Mouse (Mus musculus) adrenal gland, adult 8-10 months (tissue): ENCODE data around the gene Ugt1a2. TPM values are rescaled to one million over a fixed set of nuclear protein-coding genes. Genes with fewer than 3 reads are reported as not detected.
"Not testable (repeated sequence)": the region's sequence is repeated elsewhere in the genome, so short reads cannot be mapped to it uniquely, and the experiment has no call there.

ENCODE experiments used
- DNase-seq: peaks from one replicate; pipeline ENCODE4 v3.0.0; 2022
- total RNA-seq, 4 experiments: library from RNA; stranded (reverse); gene quantifications; 2 replicates each; pipeline ENCODE4 v1.2.4; 2022

Gene Ugt1a2
- total RNA-seq, result under 1 TPM in 3 of 4 experiments, not detected in 1; 0.24 to 0.51 (median 0.28) TPM

GRCm38 (mm10) chr1:88200456-88200855 is at the start of gene Ugt1a2:
Gene Ugt1a2 (plus strand): TSS chr1:88200601.
- DNase-seq, result no peak

- no peak for DNase-seq
Measured at GRCm38 (mm10) chr1:88158430-88158829, 42.0 kb upstream of the Ugt1a2 start.

- DNase-seq, result no peak
Measured at GRCm38 (mm10) chr1:88165711-88166110, 34.7 kb upstream of the Ugt1a2 start, which contains the start of gene Ugt1a5. Gene Ugt1a5 (plus strand): TSS chr1:88166012.

DNA sequence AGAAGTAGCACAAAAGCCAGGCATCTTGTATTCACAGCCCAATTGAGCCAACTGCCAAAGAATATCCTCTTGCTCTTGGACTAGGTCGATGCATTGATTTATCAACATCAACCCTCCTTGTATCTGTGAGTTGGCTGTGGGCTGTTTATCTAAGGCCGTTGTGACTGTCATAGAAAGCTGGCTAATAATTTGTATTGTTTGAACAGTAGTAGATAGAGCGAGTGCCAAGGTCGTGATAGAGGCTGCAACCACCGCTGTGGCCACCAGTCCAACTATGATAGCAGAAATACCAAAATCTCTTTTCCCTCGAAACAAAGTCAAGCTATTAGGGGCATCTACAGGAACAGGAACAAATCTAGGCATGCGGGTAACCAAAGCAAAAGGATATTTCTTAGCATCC is 28.2 kb upstream of the Ugt1a2 start:
- not testable (repeated sequence) for DNase-seq

- no peak for DNase-seq
Measured at GRCm38 (mm10) chr1:88179657-88180056, 20.7 kb upstream of the Ugt1a2 start.

DNA sequence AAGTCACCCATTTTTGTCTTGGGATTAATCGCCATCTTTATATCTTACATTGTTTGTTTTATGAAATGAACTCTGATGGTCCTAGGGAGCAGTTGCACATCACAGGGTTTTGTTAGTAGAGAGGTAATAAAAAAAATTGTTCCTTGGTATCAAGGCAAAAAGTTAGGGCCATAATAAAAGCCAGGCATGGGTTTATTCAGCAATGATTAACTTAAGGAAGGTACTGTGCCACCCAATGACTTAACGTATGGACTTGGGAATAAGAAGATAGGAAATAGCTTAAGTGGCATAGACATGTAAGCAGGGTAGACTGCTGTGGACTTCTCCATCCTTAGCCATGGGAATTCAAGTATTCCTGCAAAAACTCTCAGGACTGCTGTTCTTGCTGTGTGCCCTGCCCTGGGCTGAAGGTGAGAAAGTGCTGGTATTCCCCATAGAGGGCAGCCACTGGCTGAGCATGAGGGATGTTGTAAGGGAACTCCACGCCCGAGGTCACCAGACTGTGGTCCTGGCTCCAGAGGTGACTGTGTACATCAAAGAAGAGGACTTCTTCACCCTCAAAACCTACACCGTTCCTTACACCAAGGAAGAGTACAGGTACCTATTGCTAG is 14.0 kb upstream of the Ugt1a2 start:
- no peak for DNase-seq

DNA sequence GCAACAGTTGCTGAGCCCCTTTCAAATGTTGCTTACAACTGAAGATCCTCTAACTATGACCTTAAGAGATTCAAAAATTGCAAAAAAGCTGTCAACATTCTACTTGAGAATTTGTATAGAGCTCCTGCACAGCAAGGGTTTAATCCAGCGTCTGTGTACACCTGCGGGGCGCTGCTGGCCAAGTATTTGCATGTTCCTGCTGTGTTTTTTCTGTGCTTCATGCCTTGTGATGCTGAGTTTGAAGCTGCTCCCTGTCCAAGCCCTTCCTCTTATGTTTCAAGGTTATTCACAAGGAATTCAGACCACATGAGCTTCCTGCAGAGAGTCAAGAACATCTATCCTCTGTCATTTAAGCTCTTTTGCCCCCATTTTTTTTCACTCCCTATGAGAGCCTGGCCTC is 8.3 kb upstream of the Ugt1a2 start:
- DNase-seq, result no peak

DNA sequence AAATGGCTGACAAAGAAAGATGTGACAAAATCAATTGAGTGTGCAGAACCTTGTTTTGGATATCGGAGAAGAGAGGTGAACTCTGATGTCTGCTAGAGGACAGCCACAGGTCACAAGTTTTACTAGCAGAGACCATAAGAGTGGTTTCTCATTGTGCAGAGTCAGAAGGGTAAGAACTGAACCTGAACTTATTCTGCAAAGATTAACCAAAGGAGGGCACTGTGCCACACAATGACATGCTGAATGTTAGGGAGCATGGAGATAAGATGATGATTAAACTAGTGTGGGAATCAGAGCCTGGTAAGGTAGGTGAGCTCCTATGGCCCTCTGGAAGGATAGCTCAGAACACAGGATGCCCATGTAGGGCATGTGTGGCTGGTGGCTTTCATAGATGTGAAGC is 4.7 kb upstream of the Ugt1a2 start:
- DNase-seq, result no peak

DNA sequence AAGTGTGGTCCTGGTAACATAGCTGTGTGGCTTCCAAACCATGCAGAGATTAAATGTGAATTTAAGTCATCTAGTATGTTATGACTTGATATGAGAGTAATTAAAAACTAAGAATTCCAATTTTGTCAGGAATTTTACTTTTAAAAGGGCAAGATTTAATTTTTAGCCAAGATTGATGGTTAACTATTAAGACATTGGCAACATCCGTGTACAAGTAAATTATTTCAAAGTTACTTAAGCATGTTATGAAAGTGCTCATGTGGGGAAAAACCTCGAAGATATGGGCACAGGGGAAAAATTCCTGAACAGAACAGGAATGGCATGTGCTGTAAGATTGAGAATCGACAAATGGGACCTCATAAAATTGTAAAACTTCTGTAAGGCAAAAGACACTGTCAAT is 3.0 kb upstream of the Ugt1a2 start:
- no peak for DNase-seq

GRCm38 (mm10) chr1:88199996-88200395 is 405 bp upstream of the Ugt1a2 start:
- DNase-seq, result no peak

- peak; percentile 60 for DNase-seq
Measured at GRCm38 (mm10) chr1:88205294-88205922, 5.0 kb downstream of the Ugt1a2 start, which contains the start of gene Dnajb3. Gene Dnajb3 (minus strand): TSS chr1:88205782.

DNA sequence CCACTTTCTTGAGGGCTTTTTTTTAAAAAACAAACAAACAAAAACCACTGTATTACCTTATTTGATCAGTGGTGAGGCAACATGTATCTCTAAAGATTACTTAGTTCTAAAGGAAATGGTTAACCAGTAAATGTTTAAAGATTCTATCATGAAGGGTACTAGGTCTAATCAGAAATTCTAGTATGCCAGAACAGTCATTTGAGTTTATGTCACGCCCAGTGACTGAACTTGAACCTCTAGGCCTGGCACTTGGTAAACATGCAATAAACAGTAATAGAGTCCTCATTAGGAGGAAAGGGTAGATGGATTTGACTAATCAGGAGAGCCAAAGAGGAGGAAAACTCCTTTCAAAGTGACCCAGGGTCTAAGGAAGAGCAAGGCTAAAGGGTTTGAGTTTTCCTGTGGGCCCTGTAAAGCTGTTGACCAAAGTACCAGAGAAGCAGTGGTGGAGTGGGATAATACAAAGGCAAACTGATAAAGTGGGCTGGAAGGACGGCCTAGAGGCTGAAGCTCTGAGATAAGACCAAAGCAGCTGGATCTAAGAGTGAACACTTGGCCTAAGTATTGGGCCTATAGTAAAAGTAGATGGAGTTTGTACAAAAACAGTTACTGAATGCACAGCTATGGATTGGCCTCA is 6.6 kb downstream of the Ugt1a2 start:
- DNase-seq, result no peak

GRCm38 (mm10) chr1:88211812-88212211 is 11.4 kb downstream of the Ugt1a2 start, which contains the start of gene Ugt1a1:
Gene Ugt1a1 (plus strand): TSS chr1:88211959.
- DNase-seq, result no peak

DNA sequence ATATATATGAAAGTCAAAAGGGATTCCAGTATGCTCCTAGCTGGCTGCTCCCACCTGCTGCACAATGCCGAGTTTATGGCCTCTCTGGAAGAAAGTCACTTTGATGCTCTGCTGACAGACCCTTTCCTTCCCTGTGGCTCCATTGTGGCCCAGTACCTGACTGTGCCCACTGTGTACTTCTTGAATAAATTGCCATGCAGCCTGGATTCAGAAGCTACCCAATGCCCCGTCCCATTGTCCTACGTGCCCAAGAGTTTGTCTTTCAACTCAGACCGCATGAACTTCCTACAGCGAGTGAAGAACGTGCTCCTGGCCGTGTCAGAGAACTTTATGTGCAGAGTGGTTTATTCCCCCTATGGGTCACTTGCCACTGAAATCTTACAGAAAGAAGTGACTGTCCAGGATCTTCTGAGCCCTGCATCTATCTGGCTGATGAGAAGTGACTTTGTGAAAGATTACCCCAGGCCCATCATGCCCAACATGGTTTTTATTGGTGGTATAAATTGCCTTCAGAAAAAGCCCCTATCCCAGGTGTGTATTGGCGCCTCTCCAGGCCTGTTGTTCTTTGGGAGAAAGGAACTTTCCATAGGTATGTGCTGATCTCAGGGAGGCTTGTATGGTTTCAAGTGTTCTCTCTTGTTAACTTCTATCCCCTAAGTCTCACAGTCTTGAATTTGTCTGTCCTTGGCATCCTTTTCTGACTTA is 12.1 kb downstream of the Ugt1a2 start:
- no peak for DNase-seq

DNA sequence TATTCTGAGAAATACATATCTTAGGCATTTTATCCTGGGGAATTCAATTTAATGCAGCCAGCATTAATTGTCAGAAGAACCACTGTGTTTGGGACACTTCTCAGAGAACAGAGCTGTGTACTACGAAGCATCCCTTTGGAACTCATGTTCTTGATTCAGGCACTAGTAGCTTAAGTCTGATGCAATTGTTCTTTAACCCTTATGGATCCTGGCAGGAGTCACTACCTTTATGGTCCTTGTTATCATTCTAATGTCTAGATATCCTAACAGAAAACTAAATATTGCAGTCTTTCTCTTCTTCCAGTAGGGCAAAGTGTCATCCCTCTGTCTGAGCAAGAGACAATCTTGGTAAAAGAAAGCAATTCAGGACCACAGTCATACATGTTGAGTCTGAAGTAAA is 12.7 kb downstream of the Ugt1a2 start:
- no peak for DNase-seq

DNA sequence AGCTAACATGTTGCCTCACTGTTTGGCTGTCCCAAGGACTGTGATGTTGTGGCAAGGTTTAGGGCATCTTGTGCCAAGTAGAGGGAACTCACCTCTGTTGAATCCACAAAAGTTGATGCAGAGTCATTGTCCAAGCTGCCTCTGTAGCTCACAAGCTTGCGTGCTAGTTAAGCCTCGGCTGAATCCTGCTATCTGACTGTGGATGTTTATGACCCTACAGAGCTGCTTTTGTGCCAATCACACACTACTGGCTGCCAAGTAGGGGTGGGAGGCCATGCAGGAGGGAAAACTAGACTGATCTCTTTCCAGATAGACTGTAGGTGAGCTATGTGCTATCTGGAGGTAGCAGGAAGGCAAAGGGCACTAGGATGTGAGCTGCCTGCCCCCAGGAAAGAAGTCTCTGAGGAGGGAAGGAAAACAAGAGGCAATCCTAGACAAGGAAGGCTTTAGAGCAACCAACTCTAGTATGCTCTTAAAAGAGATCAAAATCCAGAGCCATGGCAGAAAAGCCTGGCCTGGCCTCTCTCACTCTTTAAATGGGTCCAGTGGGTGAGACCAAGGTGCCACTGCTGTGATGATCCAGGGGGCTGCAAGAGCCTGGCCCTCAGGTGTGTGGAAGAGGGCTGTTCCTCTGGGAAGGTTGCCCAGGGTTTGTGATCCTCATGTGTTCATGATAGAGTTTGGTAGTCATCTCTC is 13.5 kb downstream of the Ugt1a2 start:
- DNase-seq, result no peak

- no peak for DNase-seq
Measured at GRCm38 (mm10) chr1:88214462-88214952, 14.1 kb downstream of the Ugt1a2 start.

DNA sequence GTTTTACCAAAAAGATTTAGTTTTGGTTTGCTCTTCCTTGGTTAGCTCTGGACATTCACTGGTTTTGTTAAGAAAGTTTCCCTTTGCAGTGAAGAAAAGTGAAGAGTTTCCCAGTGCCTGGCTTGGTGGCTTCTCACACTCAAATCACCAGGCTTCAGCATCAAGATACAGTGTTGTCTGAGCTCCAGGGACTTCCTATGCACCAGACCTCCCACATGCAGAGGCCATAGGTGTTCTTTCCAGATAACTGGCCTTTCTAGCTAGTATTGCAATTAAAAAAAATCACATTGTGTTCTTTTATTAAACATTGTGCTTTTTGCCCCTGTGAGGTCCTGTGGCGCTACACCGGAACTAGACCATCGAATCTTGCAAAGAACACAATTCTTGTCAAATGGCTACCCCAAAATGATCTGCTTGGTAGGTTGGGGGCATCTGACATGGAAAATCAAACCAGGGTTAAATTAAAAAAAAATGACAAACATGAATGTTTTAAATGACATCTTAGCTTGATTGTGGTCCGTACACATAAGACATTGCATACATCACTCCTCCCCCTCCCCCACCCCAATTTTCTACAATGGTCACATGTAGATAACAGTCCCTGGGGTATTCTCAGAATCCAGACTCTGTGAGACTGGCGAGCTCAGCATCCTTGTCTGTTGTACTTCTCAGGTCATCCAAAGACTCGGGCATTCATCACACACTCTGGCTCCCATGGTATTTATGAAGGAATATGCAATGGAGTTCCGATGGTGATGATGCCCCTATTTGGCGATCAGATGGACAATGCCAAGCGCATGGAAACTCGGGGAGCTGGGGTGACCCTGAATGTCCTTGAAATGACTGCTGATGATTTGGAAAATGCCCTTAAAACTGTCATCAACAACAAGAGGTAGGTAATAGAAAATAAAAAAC is 15.3 kb downstream of the Ugt1a2 start:
- no peak for DNase-seq

DNA sequence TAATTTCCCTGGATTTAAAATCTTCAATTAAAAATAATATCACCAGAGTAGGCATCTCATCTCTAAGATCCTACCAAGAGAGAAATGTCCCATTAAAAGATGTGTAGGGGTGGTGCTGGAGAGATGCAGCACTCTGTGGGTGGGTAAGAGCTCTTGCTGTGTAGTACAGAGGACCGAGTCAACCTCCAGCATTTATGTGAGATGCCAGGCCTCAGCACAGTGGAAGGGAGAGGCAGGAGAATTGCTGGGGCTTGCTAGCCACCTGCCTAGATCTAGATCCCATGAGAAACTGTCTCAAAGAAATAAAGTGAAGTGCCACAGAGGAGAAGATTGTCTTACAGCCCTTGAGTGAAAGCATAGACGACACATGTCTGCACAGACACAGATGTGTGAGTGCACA is 16.1 kb downstream of the Ugt1a2 start:
- DNase-seq, result no peak

- DNase-seq, result no peak
Measured at GRCm38 (mm10) chr1:88217144-88217543, 16.7 kb downstream of the Ugt1a2 start.

DNA sequence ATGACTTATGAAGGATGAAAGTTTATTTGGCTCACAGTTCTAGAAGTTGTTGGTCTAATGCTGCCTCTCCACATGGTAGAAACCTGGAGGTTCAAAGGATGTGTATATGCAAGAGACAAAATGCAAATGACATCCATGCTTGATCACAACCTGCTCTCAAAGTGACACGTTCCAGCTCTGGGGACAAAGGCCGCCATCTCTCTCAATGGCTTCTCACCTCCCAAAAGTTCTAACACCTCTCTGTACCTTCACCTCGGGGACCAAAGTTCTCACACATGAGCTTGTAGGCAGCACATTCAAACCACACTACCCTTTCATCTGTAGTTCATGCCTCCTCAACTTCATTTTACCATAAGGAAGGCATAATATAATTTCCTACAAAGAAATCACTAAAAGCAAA is 17.2 kb downstream of the Ugt1a2 start:
- DNase-seq, result no peak
